Mouse (Mus musculus): ENCODE measurements around the gene Cyp46a1. TPM values are rescaled to one million over a fixed set of nuclear protein-coding genes. Genes with fewer than 3 reads are reported as not detected.

The Cyp46a1 gene
- polyA plus RNA-seq, 1 experiment from 2014 or later: 28.4 TPM

- Histone ChIP-seq H3K9me3 (ENCODE audit: control insufficient read depth, low read length) (no peaks in the 10 kb centered on the region), H3K27ac (ENCODE audit: low read length) (no peak overlapping the region), H3K4me3 (replicated peaks; ENCODE audit: low read length) (no peak overlapping the region), H3K4me1 (replicated peaks; ENCODE audit: control insufficient read depth, insufficient read depth, low read length) (peaks cover 15% of the 10 kb centered on the region), H3K9ac (replicated peaks; ENCODE audit: low read depth, low read length) (no peak overlapping the region), H3K27me3 (replicated peaks; ENCODE audit: control insufficient read depth, insufficient read depth, low read length) (no peaks in the 10 kb centered on the region), H3K36me3 (ENCODE audit: control insufficient read depth, insufficient read depth) (no peaks in the 10 kb centered on the region), H3K4me2 (ENCODE audit: low read length) (no peak overlapping the region)
- WGBS: 55% methylated on average over 3 of the region's 3 CpGs
- ATAC-seq: peak; percentile 52
Observed at GRCm38 (mm10) chr12:108294620-108295019, 39.6 kb upstream of the Cyp46a1 start.

GRCm38 (mm10) chr12:108297033-108297432, 37.1 kb upstream of the Cyp46a1 start:
- H3K27ac ChIP-seq (ENCODE audit: low read length): no peak overlapping the region
- no peaks in the 10 kb centered on the region for H3K36me3 ChIP-seq (ENCODE audit: control insufficient read depth, insufficient read depth)
- no peaks in the 10 kb centered on the region for H3K9me3 ChIP-seq (ENCODE audit: control insufficient read depth, low read length)
- H3K4me3 ChIP-seq (replicated peaks; ENCODE audit: low read length): no peak overlapping the region
- H3K4me1 ChIP-seq (replicated peaks; ENCODE audit: control insufficient read depth, insufficient read depth, low read length): peaks cover 15% of the 10 kb centered on the region
- WGBS: 79% methylated on average over 6 of the region's 6 CpGs
- H3K27me3 ChIP-seq (replicated peaks; ENCODE audit: control insufficient read depth, insufficient read depth, low read length): no peaks in the 10 kb centered on the region
- no peak for ATAC-seq
- H3K4me2 ChIP-seq (ENCODE audit: low read length): no peak overlapping the region
- H3K9ac ChIP-seq (replicated peaks; ENCODE audit: low read depth, low read length): no peak overlapping the region

- 60% methylated on average over 6 of the region's 6 CpGs for WGBS
- no peak overlapping the region for H3K4me2 ChIP-seq (ENCODE audit: low read length)
Observed at GRCm38 (mm10) chr12:108301006-108301405, 33.2 kb upstream of the Cyp46a1 start.

GRCm38 (mm10) chr12:108303778-108304365, 30.3 kb upstream of the Cyp46a1 start:
- no peaks in the 10 kb centered on the region for H3K9me3 ChIP-seq (ENCODE audit: control insufficient read depth, low read length)
- H3K36me3 ChIP-seq (ENCODE audit: control insufficient read depth, insufficient read depth): no peaks in the 10 kb centered on the region
- H3K4me1 ChIP-seq (replicated peaks; ENCODE audit: control insufficient read depth, insufficient read depth, low read length): peaks cover 8% of the 10 kb centered on the region
- no peak overlapping the region for H3K27ac ChIP-seq (ENCODE audit: low read length)
- no peak overlapping the region for H3K4me3 ChIP-seq (replicated peaks; ENCODE audit: low read length)
- 41% methylated on average over 6 of the region's 6 CpGs for WGBS
- no peak overlapping the region for H3K4me2 ChIP-seq (ENCODE audit: low read length)
- ATAC-seq: no peak
- 0 out of 2 replicates have a peak, but pooled peaks cover 2% of the 10 kb centered on the region for H3K27me3 ChIP-seq (replicated peaks; ENCODE audit: control insufficient read depth, insufficient read depth, low read length)
- H3K9ac ChIP-seq (replicated peaks; ENCODE audit: low read depth, low read length): no peak overlapping the region

More at GRCm38 (mm10) chr12:108301006-108301405, 33.2 kb upstream of the Cyp46a1 start:
- Histone ChIP-seq H3K4me3 (replicated peaks; ENCODE audit: low read length) (no peak overlapping the region), H3K9me3 (ENCODE audit: control insufficient read depth, low read length) (no peaks in the 10 kb centered on the region), H3K27ac (ENCODE audit: low read length) (no peak overlapping the region), H3K27me3 (replicated peaks; ENCODE audit: control insufficient read depth, insufficient read depth, low read length) (0 out of 2 replicates have a peak, but pooled peaks cover 2% of the 10 kb centered on the region), H3K9ac (replicated peaks; ENCODE audit: low read depth, low read length) (no peak overlapping the region), H3K4me1 (replicated peaks; ENCODE audit: control insufficient read depth, insufficient read depth, low read length) (peaks cover 3% of the 10 kb centered on the region), H3K36me3 (ENCODE audit: control insufficient read depth, insufficient read depth) (no peaks in the 10 kb centered on the region)
- ATAC-seq: no peak

- no peaks in the 10 kb centered on the region for H3K9me3 ChIP-seq (ENCODE audit: control insufficient read depth, low read length)
- H3K9ac ChIP-seq (replicated peaks; ENCODE audit: low read depth, low read length): no peak overlapping the region
- peaks cover 8% of the 10 kb centered on the region for H3K4me1 ChIP-seq (replicated peaks; ENCODE audit: control insufficient read depth, insufficient read depth, low read length)
- H3K4me3 ChIP-seq (replicated peaks; ENCODE audit: low read length): no peak overlapping the region
- H3K36me3 ChIP-seq (ENCODE audit: control insufficient read depth, insufficient read depth): no peaks in the 10 kb centered on the region
- H3K27me3 ChIP-seq (replicated peaks; ENCODE audit: control insufficient read depth, insufficient read depth, low read length): 0 out of 2 replicates have a peak, but pooled peaks cover 2% of the 10 kb centered on the region
- no peak overlapping the region for H3K27ac ChIP-seq (ENCODE audit: low read length)
- no peak overlapping the region for H3K4me2 ChIP-seq (ENCODE audit: low read length)
- WGBS: 87% methylated on average over 8 of the region's 8 CpGs
- no peak for ATAC-seq
Observed at GRCm38 (mm10) chr12:108305172-108305571, 29.0 kb upstream of the Cyp46a1 start.

DNA sequence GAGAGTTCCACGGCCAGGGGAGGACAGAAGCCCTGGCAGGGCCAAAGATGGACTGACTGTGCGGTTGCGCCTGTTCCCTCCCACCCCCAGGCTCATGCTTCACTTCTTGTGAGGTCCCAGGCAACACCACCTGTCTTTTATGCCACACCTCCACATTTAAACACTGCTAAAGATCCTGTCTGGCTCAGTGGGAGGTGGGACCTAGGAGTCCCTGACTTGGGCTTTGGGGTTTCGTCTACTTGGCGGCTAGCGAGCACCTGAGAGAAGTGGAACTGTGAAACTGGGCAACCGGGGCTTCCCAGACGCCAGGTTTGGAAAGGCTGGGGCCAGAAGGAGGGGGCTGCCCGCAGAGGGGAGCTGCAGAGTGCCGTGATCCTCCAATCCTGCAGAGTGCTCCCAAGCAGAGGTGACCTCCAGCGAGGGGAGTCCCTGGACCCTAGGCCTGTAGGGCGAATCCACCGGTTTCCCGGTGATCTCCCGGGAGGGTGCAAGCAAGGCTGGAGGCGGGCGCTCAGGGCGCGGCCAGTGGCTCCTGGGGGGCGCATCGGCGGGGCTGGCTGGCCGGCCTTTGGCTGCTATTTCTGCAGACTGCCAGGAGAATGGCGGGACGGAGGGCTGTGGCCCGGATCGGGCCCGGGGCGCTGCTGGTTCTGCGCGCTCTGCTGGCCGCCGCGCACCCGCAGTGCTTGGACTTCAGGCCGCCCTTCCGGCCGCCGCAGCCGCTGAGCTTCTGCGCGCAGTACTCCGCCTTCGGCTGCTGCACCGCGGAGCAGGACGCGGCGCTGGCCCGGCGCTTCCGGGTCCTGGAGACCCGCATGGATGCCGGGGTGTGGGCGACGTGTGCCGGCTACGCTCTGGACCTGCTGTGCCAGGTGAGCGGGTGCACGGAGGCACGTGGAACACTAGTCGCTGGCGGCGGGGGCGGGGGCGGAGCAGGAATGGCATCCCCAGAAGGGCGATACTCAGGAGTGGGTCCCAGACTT, 28.1 kb upstream of the Cyp46a1 start, which contains the start of gene Hhipl1:
Gene Hhipl1 (plus strand): TSS at position 459 of the 983 bp plus-strand sequence.
- Histone ChIP-seq H3K36me3 (ENCODE audit: control insufficient read depth, insufficient read depth) (no peaks in the 10 kb centered on the region), H3K9ac (replicated peaks; ENCODE audit: low read depth, low read length) (peak within 1 kb of the TSS; percentile 81), H3K4me3 (replicated peaks; ENCODE audit: low read length) (peak within 1 kb of the TSS; percentile 60), H3K4me1 (replicated peaks; ENCODE audit: control insufficient read depth, insufficient read depth, low read length) (peaks cover 8% of the 10 kb centered on the region), H3K27ac (ENCODE audit: low read length) (no peak within 1 kb of the TSS), H3K9me3 (ENCODE audit: control insufficient read depth, low read length) (no peaks in the 10 kb centered on the region), H3K27me3 (replicated peaks; ENCODE audit: control insufficient read depth, insufficient read depth, low read length) (0 out of 2 replicates have a peak, but pooled peaks cover 2% of the 10 kb centered on the region), H3K4me2 (ENCODE audit: low read length) (peak within 1 kb of the TSS; percentile 99)
- WGBS: 4% methylated on average over 66 of the region's 67 CpGs
- ATAC-seq: peak; percentile 62

- H3K9me3 ChIP-seq (ENCODE audit: control insufficient read depth, low read length): no peaks in the 10 kb centered on the region
- no peak overlapping the region for H3K27ac ChIP-seq (ENCODE audit: low read length)
- peaks cover 8% of the 10 kb centered on the region for H3K4me1 ChIP-seq (replicated peaks; ENCODE audit: control insufficient read depth, insufficient read depth, low read length)
- H3K9ac ChIP-seq (replicated peaks; ENCODE audit: low read depth, low read length): no peak overlapping the region
- no peaks in the 10 kb centered on the region for H3K36me3 ChIP-seq (ENCODE audit: control insufficient read depth, insufficient read depth)
- 35% methylated on average over 14 of the region's 14 CpGs for WGBS
- H3K4me2 ChIP-seq (ENCODE audit: low read length): no peak overlapping the region
- 0 out of 2 replicates have a peak, but pooled peaks cover 2% of the 10 kb centered on the region for H3K27me3 ChIP-seq (replicated peaks; ENCODE audit: control insufficient read depth, insufficient read depth, low read length)
- H3K4me3 ChIP-seq (replicated peaks; ENCODE audit: low read length): no peak overlapping the region
- no peak for ATAC-seq
Observed at GRCm38 (mm10) chr12:108307553-108307952, 26.6 kb upstream of the Cyp46a1 start.

DNA sequence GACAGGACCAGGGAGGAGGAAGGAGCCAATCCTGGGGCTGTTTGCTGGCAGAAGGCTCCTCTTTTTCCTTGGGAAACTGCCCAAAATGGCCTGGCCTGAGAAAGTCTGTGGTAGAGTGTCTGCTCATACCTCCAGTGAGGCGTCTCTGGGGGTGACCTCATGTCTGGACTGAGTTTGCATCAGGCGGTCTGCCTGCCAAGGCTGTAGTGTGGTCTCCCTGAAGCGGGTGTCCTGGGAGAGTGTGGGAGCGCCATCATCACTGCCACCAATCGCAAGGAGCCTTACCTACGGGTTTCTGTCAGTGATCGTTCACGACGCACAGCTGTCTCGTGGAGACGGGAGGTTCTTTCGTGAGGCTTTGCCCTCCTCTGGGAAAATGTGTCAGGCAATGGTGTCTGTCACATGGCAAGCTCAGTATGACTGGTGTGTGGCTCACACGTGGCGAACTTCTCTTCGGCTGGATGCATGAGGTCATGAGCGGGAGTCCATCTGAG, 25.8 kb upstream of the Cyp46a1 start:
- no peak for ATAC-seq
- Histone ChIP-seq H3K9me3 (ENCODE audit: control insufficient read depth, low read length) (no peaks in the 10 kb centered on the region), H3K27ac (ENCODE audit: low read length) (no peak overlapping the region), H3K4me3 (replicated peaks; ENCODE audit: low read length) (no peak overlapping the region), H3K36me3 (ENCODE audit: control insufficient read depth, insufficient read depth) (no peaks in the 10 kb centered on the region), H3K4me2 (ENCODE audit: low read length) (no peak overlapping the region), H3K27me3 (replicated peaks; ENCODE audit: control insufficient read depth, insufficient read depth, low read length) (0 out of 2 replicates have a peak, but pooled peaks cover 2% of the 10 kb centered on the region), H3K4me1 (replicated peaks; ENCODE audit: control insufficient read depth, insufficient read depth, low read length) (peaks cover 8% of the 10 kb centered on the region), H3K9ac (replicated peaks; ENCODE audit: low read depth, low read length) (no peak overlapping the region)
- 86% methylated on average over 16 of the region's 16 CpGs for WGBS

Data from forebrain, embryonic 16.5 days (tissue).